In the genomic region with DNA sequence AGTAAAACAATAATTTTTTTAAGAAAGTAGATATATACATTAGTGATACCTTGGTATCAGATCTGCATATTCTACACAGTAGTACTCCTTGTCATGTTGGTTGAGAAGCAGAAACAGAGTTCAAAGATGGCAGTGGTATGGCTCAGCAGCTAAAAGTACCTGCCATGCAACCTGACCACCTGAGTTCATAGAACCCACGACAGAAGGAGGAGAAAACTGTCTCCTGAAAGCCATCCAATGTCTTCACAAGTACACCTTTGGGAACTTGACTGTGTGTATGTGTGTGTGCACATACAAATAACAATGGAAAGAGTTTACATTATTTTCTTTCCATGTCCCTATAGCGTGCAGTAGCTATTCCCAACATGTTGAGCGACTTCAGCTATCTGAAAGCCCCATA, we compare ENCODE assay signal across 22 mouse cellular contexts. TPM values are rescaled to one million over a fixed set of nuclear protein-coding genes. Genes with fewer than 3 reads are reported as not detected.
DNase-seq lines count a peak whose midpoint lies in the region; ATAC-seq and TF ChIP-seq lines count a peak whose summit lies in the region.
"Had no signal": no experiment of that assay in that cellular context is flagged by ENCODE, and none has a peak within 500 bp of the region (broad histone marks: within the 10 kb centered on the region; RNA-seq: fewer than 3 reads in every experiment).

No protein-coding gene starts in this region.

- no peaks in the 10 kb centered on the region for H3K9me3 ChIP-seq in intestine, embryonic 14.5 days (ENCODE audit: control insufficient read depth, low read length)
- H3K9me3 ChIP-seq in intestine, embryonic 16.5 days (ENCODE audit: control insufficient read depth, low read length): no peaks in the 10 kb centered on the region
- H3K9me3 ChIP-seq in liver, embryonic 16.5 days (replicated peaks; ENCODE audit: control insufficient read depth, low read length): no peaks in the 10 kb centered on the region
- H3K9me3 ChIP-seq: hindbrain, embryonic 12.5 days; neural tube, embryonic 13.5 days had no signal

- H3K36me3 ChIP-seq in intestine, embryonic 14.5 days (ENCODE audit: control insufficient read depth, insufficient read depth, low read length): peaks cover 14% of the 10 kb centered on the region; the same call in 1 of the 2 replicates
- peaks cover 4% of the 10 kb centered on the region; the same call in 1 of the 2 replicates for H3K36me3 ChIP-seq in intestine, embryonic 16.5 days (ENCODE audit: control insufficient read depth, insufficient read depth, low read length)
- peaks cover 13% of the 10 kb centered on the region for H3K36me3 ChIP-seq in liver, embryonic 16.5 days (ENCODE audit: control insufficient read depth, insufficient read depth)
- H3K36me3 ChIP-seq: neural tube, embryonic 13.5 days had no signal

- H3K9ac ChIP-seq in intestine, embryonic 14.5 days (ENCODE audit: low read length): no peak overlapping the region
- no peak overlapping the region for H3K9ac ChIP-seq in intestine, embryonic 16.5 days (ENCODE audit: low read depth, low read length)
- H3K9ac ChIP-seq in liver, embryonic 16.5 days (ENCODE audit: low read depth, low read length): no peak overlapping the region
- H3K9ac ChIP-seq: hindbrain, embryonic 12.5 days; neural tube, embryonic 13.5 days had no signal

- H3K4me1 ChIP-seq in intestine, embryonic 14.5 days (replicated peaks; ENCODE audit: control insufficient read depth, insufficient read depth, low read length): no peaks in the 10 kb centered on the region; the same call in 1 of the 2 replicates
- H3K4me1 ChIP-seq in intestine, embryonic 16.5 days (ENCODE audit: control insufficient read depth, insufficient read depth, low read length): peaks cover 10% of the 10 kb centered on the region
- H3K4me1 ChIP-seq in bone marrow macrophage, adult 2 months (ENCODE audit: control insufficient read depth, insufficient read depth, low read length): peaks cover 47% of the 10 kb centered on the region
- H3K4me1 ChIP-seq in liver, embryonic 16.5 days (ENCODE audit: control insufficient read depth, low read depth, low read length): peaks cover 28% of the 10 kb centered on the region

- H3K4me3 ChIP-seq in intestine, embryonic 14.5 days (ENCODE audit: low read depth, low read length): no peak overlapping the region
- no peak overlapping the region for H3K4me3 ChIP-seq in intestine, embryonic 16.5 days (ENCODE audit: low read length)
- H3K4me3 ChIP-seq in bone marrow macrophage, adult 2 months (ENCODE audit: insufficient read depth, low read length): peak overlapping the region; percentile 84
- 0 out of 2 replicates have a peak overlapping the region, but pooled peaks have one; percentile 75 for H3K4me3 ChIP-seq in liver, embryonic 16.5 days (ENCODE audit: low read depth, low read length)
- H3K4me3 ChIP-seq: hindbrain, embryonic 12.5 days; neural tube, embryonic 13.5 days had no signal

- H3K27ac ChIP-seq in intestine, embryonic 14.5 days (ENCODE audit: low read depth): no peak overlapping the region
- H3K27ac ChIP-seq in intestine, embryonic 16.5 days (ENCODE audit: low read length): no peak overlapping the region
- H3K27ac ChIP-seq in bone marrow macrophage, adult 2 months (ENCODE audit: insufficient read depth, low read depth, low read length): no peak overlapping the region
- no peak overlapping the region for H3K27ac ChIP-seq in liver, embryonic 16.5 days (ENCODE audit: low read length)
- H3K27ac ChIP-seq: hindbrain, embryonic 12.5 days; neural tube, embryonic 13.5 days had no signal

- no peak for TF ChIP-seq CTCF in bone marrow macrophage, adult 2 months (IDR thresholded peaks at IDR 0.05; ENCODE audit: low read depth, low read length)

- TF ChIP-seq POLR2A in bone marrow macrophage, adult 2 months (IDR thresholded peaks at IDR 0.05; ENCODE audit: borderline replicate concordance, low read depth, low read length): no peak

- no peak for ATAC-seq in CD4-positive, CD25-positive, alpha-beta regulatory T cell, adult 4 months
- ATAC-seq in intestine, embryonic 14.5 days (replicated peaks; ENCODE audit: low FRiP score, low TSS enrichment, low read depth): no peak
- no peak for ATAC-seq in intestine, embryonic 16.5 days
- no peak for ATAC-seq in liver, embryonic 16.5 days (ENCODE audit: low read depth)
- ATAC-seq: Patski had no signal

- H3K4me2 ChIP-seq in intestine, embryonic 14.5 days (ENCODE audit: low read length): no peak overlapping the region
- no peak overlapping the region for H3K4me2 ChIP-seq in intestine, embryonic 16.5 days (ENCODE audit: low read depth, low read length)
- peak overlapping the region; percentile 83 for H3K4me2 ChIP-seq in liver, embryonic 16.5 days (ENCODE audit: low read depth, low read length)

- H3K27me3 ChIP-seq in intestine, embryonic 14.5 days (replicated peaks; ENCODE audit: control insufficient read depth, insufficient read depth, low read length): no peaks in the 10 kb centered on the region
- H3K27me3 ChIP-seq in intestine, embryonic 16.5 days (replicated peaks; ENCODE audit: control insufficient read depth, insufficient read depth, low read length): no peaks in the 10 kb centered on the region
- no peaks in the 10 kb centered on the region for H3K27me3 ChIP-seq in liver, embryonic 16.5 days (ENCODE audit: control insufficient read depth, insufficient read depth, low read depth, low read length)
- H3K27me3 ChIP-seq: hindbrain, embryonic 12.5 days; neural tube, embryonic 13.5 days; Patski had no signal

- 91% methylated on average over 3 of the region's 3 CpGs for WGBS in intestine, embryonic 14.5 days
- 82% methylated on average over 3 of the region's 3 CpGs for WGBS in intestine, embryonic 16.5 days
- 67% methylated on average over 3 of the region's 3 CpGs for WGBS in liver, embryonic 16.5 days (ENCODE audit: insufficient replicate concordance)

- DNase-seq in CD4-positive, CD25-positive, alpha-beta regulatory T cell, adult 2 months (ENCODE audit: low read depth, low spot score): peak; percentile 41
- peak; percentile 38 for DNase-seq in intestine, embryonic 14.5 days (ENCODE audit: low spot score)
- no peak for DNase-seq in adrenal gland, adult (ENCODE audit: inconsistent age in 2 of 2, low spot score in 1 of 2)
- DNase-seq in urinary bladder, postnatal 10 days (ENCODE audit: low spot score): no peak
- DNase-seq: cerebellum, adult 8-10 months; kidney, adult 18-20 months; kidney, postnatal 36 days; lung, adult 18-20 months; right cerebral cortex, postnatal 4 days; thymus, adult 18-20 months had no signal

RNA-seq across cellular contexts. Expression of a gene that starts 2.2 kb away (rescaled TPM):
- polyA plus RNA-seq in CD4-positive, CD25-positive, alpha-beta regulatory T cell, adult 4 months (2017; shearing (Covaris generic)): 1,000 to 10,000 TPM; 7,747 to 9,345 TPM
- polyA plus RNA-seq in intestine, embryonic 14.5 days (2014; fragmentation: Nextera tagmentation; extraction: Ambion mirVana): 318 and 332 TPM in 2 replicates
- polyA plus RNA-seq in intestine, embryonic 16.5 days (2015; fragmentation: Nextera tagmentation; extraction: Ambion mirVana): 385 and 440 TPM in 2 replicates
- 8,073 and 8,193 TPM in 2 replicates for polyA plus RNA-seq in bone marrow macrophage, adult 2 months (2012; ENCODE audit: insufficient read depth, insufficient read length, missing spikeins)
- 426 and 495 TPM in 2 replicates for polyA plus RNA-seq in liver, embryonic 16.5 days (2015; fragmentation: Nextera tagmentation; extraction: Ambion mirVana)

RNA-seq across cellular contexts. Expression of a gene that starts 10.8 kb away (rescaled TPM):
- under 1 TPM in 1 of 2 experiments, not detected in 1; 0.35 TPM for polyA plus RNA-seq in CD4-positive, CD25-positive, alpha-beta regulatory T cell, adult 4 months (2017; shearing (Covaris generic))
- polyA plus RNA-seq in intestine, embryonic 14.5 days (2014; fragmentation: Nextera tagmentation; extraction: Ambion mirVana): not detected in 2 replicates
- not detected in 2 replicates for polyA plus RNA-seq in intestine, embryonic 16.5 days (2015; fragmentation: Nextera tagmentation; extraction: Ambion mirVana)
- polyA plus RNA-seq in bone marrow macrophage, adult 2 months (2012; ENCODE audit: insufficient read depth, insufficient read length, missing spikeins): not detected in 2 replicates
- polyA plus RNA-seq in liver, embryonic 16.5 days (2015; fragmentation: Nextera tagmentation; extraction: Ambion mirVana): 0.05 and 0.07 TPM in 2 replicates
- polyA plus RNA-seq: cortical plate, adult 2 months; forebrain, embryonic 11.5 days; hindbrain, embryonic 12.5 days; neural tube, embryonic 13.5 days had no signal

RNA-seq across cellular contexts. Expression of a gene that starts 31.5 kb away (rescaled TPM):
- 1 to 10 TPM; 5.3 to 7.4 TPM for polyA plus RNA-seq in CD4-positive, CD25-positive, alpha-beta regulatory T cell, adult 4 months (2017; shearing (Covaris generic))
- polyA plus RNA-seq in intestine, embryonic 14.5 days (2014; fragmentation: Nextera tagmentation; extraction: Ambion mirVana): 11.3 and 11.9 TPM in 2 replicates
- polyA plus RNA-seq in intestine, embryonic 16.5 days (2015; fragmentation: Nextera tagmentation; extraction: Ambion mirVana): 7.0 and 7.6 TPM in 2 replicates
- 15.3 and 16.4 TPM in 2 replicates for polyA plus RNA-seq in bone marrow macrophage, adult 2 months (2012; ENCODE audit: insufficient read depth, insufficient read length, missing spikeins)
- polyA plus RNA-seq in liver, embryonic 16.5 days (2015; fragmentation: Nextera tagmentation; extraction: Ambion mirVana): 3.2 and 3.5 TPM in 2 replicates

RNA-seq across cellular contexts. Expression of a gene that starts 36.3 kb away (rescaled TPM):
- 1 to 10 TPM; 1.2 to 1.5 TPM for polyA plus RNA-seq in CD4-positive, CD25-positive, alpha-beta regulatory T cell, adult 4 months (2017; shearing (Covaris generic))
- polyA plus RNA-seq in intestine, embryonic 14.5 days (2014; fragmentation: Nextera tagmentation; extraction: Ambion mirVana): 0.13 TPM in 1 of 2 replicates, not detected in the other
- polyA plus RNA-seq in intestine, embryonic 16.5 days (2015; fragmentation: Nextera tagmentation; extraction: Ambion mirVana): 0.07 TPM in 1 of 2 replicates, not detected in the other
- 0.23 and 0.33 TPM in 2 replicates for polyA plus RNA-seq in bone marrow macrophage, adult 2 months (2012; ENCODE audit: insufficient read depth, insufficient read length, missing spikeins)
- polyA plus RNA-seq in liver, embryonic 16.5 days (2015; fragmentation: Nextera tagmentation; extraction: Ambion mirVana): 0.04 and 0.07 TPM in 2 replicates
- polyA plus RNA-seq: embryonic facial prominence, embryonic 14.5 days; forebrain, embryonic 11.5 days; hindbrain, embryonic 12.5 days; neural tube, embryonic 13.5 days; urinary bladder, adult 2 months had no signal

RNA-seq across cellular contexts. Expression of a gene that starts 36.4 kb away (rescaled TPM):
- not detected for polyA plus RNA-seq in CD4-positive, CD25-positive, alpha-beta regulatory T cell, adult 4 months (2017; shearing (Covaris generic))
- polyA plus RNA-seq in intestine, embryonic 14.5 days (2014; fragmentation: Nextera tagmentation; extraction: Ambion mirVana): not detected in 2 replicates
- not detected in 2 replicates for polyA plus RNA-seq in intestine, embryonic 16.5 days (2015; fragmentation: Nextera tagmentation; extraction: Ambion mirVana)
- polyA plus RNA-seq in bone marrow macrophage, adult 2 months (2012; ENCODE audit: insufficient read depth, insufficient read length, missing spikeins): not detected in 2 replicates
- not detected in 2 replicates for polyA plus RNA-seq in liver, embryonic 16.5 days (2015; fragmentation: Nextera tagmentation; extraction: Ambion mirVana)
- polyA plus RNA-seq: cortical plate, adult 2 months; embryonic facial prominence, embryonic 14.5 days; forebrain, embryonic 11.5 days; gonadal fat pad, adult 2 months; hindbrain, embryonic 12.5 days; neural tube, embryonic 13.5 days; Patski; urinary bladder, adult 2 months had no signal

Comparison
In these comparisons a context has a peak if more than half of its experiments do, and no peak if none do; other contexts are left out.
1. DNase-seq: peak in CD4-positive, CD25-positive, alpha-beta regulatory T cell, adult 2 months (single experiment) and intestine, embryonic 14.5 days (single experiment); none in adrenal gland, adult (0 of 2) and urinary bladder, postnatal 10 days (single experiment).
2. H3K4me3 ChIP-seq: peak in bone marrow macrophage, adult 2 months (single experiment) and liver, embryonic 16.5 days (single experiment); none in intestine, embryonic 14.5 days (single experiment) and intestine, embryonic 16.5 days (single experiment).
3. RNA of a gene that starts 2.2 kb away (polyA plus RNA-seq): 7,747 to 9,345 TPM in CD4-positive, CD25-positive, alpha-beta regulatory T cell, adult 4 months and 8,073 to 8,193 TPM in bone marrow macrophage, adult 2 months; 426 to 495 TPM in liver, embryonic 16.5 days, 385 to 440 TPM in intestine, embryonic 16.5 days and 318 to 332 TPM in intestine, embryonic 14.5 days; every median in the first group is over 10 times any median in the second.